Mouse (Mus musculus) liver, embryonic 14 days (tissue): ENCODE data around the gene Mdh1. TPM values are rescaled to one million over a fixed set of nuclear protein-coding genes. Genes with fewer than 3 reads are reported as not detected.

ENCODE experiments used
- polyA plus RNA-seq: library from polyadenylated mRNA; depleted of rRNA; stranded (reverse); fragments of >200 nt; gene quantifications from 2 replicates; pipeline ENCODE4 v1.2.3, GENCODE M21; 2012; rRNA removed

Gene Mdh1
- polyA plus RNA-seq: 87.4 and 94.6 TPM in 2 replicates

DNA sequence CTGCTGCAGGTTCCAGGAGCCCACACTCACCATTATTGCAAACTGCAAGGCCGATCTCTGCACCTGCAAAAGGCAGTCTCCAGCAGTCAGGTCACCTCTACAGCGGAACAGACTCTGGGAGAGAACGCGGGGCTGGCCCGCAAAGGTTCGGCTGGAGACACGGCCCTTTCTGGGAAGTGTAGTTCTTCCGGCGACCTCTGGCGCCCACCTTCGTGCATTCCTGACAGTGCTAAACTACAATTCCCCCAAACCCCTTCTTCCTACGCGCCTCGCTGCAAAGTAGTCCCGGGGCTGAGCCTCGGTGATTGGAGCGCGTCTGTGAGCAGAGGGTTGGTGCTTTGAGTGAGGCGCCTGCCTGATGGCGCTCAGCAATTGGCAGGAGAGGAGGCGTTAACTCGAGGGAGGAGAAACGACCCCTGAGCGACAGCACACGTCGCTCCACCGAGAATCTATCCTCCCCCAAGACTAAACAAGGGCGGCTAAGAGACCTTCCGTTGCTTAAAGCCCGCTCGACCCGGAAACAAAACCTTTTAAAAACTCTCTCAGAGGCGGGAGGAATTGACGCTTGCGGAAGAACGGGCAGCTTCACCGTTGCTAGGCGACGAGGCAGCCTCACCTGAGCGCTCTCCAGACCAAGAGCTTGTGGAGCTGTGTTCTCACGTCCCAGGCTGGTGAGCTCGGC is at the start of gene Mdh1, which contains the start of gene Wdpcp:
Gene Mdh1, minus strand, starts transcription at position 668 of the 682 bp plus-strand sequence.
Gene Wdpcp, plus strand, starts transcription at position 536 of the 682 bp plus-strand sequence.

Other genes starting within 250 kb of the Mdh1 start
- 13.0 and 16.2 TPM in 2 replicates for gene Ugp2, start 201.2 kb downstream of the Mdh1 start, polyA plus RNA-seq
- gene Wdpcp, start 132 bp downstream of the Mdh1 start, polyA plus RNA-seq: 0.51 and 0.88 TPM in 2 replicates